Mouse (Mus musculus) cerebellum, adult (tissue): ENCODE measurements around the gene Cntln.

Experiments
- ATAC-seq: cut with Nextera tagmentation; 2 replicates; pipeline ENCODE4 v1.9.2; 2017; ENCODE audit warnings: mild to moderate bottlenecking, moderate library complexity, mixed read lengths; ENCODE audit not compliant: insufficient number of reproducible peaks, low FRiP score, low TSS enrichment

The Cntln gene

DNA sequence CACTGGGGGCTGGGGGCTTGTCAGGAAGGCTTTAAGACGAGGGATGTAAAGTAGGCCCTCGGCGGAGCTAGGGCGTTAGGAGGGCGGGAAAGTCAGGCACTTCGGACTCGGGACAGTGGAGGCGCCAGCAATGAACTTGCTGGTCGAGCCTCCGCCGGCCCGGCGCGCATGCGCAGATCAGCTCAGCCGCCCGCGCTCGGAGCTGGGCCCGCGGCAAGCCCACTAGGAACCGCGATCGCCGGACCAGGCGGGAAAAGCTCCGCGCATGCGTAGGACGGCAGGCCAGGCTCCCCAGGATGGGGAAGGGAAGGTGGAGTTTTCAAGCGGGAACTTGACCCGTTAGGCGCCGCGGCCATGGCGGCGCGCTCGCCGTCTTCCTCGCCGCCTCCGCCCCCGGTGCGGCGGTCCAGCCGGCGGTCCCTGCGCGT is at the start of gene Cntln:
TSS of gene Cntln (plus strand) at position 199 of the 428 bp plus-strand sequence.
- ATAC-seq = peak; percentile 95

GRCm38 (mm10) chr4:84836979-84837378 is 47.1 kb upstream of the Cntln start:
- peak; percentile 66 for ATAC-seq

GRCm38 (mm10) chr4:84838545-84838944 is 45.6 kb upstream of the Cntln start:
- peak; percentile 56; the same call in 1 of the 2 replicates for ATAC-seq

- ATAC-seq = no peak
Measured at GRCm38 (mm10) chr4:84839466-84839865, 44.6 kb upstream of the Cntln start.

DNA sequence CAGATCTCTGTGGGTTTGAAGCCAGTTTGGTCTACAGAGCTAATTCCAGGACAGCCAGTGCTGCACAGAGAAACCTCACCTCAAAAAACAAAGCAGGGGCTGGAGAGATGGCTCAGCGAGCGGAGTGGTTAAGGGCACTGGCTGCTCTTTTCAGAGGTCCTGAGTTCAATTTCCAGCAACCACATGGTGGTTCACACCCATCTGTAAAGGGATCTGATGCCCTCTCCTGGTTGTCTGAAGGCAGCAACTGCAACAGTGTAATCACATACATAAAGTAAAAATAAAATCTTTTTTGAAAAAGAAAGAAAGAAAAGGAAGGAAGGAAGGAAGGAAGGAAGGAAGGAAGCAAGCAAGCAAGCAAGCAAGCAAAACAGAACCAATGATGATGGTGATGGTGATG is 26.5 kb upstream of the Cntln start:
- ATAC-seq = no peak

DNA sequence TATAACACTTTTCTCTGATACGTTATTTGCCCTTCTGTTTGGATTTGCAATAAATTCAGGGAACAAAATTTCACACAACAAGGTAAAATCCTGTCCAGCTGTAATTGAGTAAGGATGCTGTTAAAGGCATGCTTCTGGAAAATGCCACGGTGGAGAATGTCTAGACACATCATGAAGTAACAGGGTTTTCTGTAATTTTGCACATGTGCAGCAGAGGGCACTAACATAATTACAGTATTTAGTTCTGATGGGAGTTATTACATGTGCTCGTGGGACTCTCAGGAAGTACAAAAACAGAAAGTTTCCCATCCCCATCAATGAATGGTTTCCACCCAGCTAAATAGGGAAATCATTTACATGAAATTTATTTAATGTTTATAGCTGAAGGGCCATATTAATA is 7.8 kb upstream of the Cntln start:
- peak; percentile 73; the same call in 1 of the 2 replicates for ATAC-seq

DNA sequence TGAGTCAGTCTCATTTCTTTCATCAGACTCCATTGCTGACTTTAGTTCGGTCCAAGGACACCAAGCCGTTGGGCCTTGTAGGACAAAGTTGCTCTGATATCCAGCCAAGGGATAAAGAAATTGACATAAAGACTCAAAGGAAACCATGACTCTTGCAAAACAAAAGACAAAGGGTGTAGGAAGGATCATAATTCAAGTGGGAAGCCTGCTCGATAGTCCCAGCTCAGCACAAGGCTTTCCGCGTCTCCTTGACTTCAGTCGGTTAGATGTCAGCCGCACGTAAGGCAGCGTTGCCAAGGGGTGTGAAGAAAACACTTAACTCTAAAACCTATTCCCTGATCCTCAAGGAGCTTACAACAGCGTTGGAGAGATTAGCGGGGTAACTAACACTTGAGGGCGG is 463 bp upstream of the Cntln start:
- no peak; the same call in 1 of the 2 replicates for ATAC-seq

DNA sequence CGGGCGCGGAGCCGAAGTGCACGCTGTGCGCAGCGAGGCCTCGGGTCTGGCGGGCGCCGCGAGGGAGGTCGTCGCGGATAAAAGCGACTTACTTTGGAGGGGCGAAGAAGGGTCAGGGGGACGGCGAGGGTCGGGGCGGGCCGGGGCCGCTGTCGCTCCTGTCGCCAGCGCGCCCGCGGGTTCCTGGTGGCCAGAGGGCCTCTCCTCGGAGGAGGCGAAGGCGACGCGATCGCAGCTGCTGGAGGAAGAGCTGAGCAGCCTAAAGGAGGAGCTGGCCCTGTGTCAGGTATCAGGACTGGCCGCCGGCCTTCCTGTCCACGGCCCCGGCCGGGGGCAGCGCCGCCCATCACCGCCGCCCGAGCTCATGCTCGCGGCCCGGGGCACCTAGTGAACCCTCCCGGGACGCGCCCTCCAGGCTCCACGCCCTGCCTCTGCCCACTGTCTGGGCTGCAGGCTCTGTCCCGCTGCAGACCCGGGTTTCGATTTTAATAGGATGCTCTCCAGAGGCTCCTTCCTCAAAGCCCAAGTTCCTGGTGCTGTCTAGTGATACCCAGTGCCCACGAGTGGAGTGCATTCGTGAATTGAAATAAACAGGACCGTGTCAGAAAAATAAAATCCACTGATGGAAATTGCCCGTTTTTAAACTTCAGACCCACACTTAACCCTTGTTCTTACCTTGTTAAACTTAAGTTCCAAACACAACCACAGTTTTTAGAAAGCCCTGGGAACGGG is 596 bp downstream of the Cntln start:
- peak; percentile 76 for ATAC-seq

GRCm38 (mm10) chr4:84885271-84885540 is 1.1 kb downstream of the Cntln start:
- ATAC-seq = no peak

DNA sequence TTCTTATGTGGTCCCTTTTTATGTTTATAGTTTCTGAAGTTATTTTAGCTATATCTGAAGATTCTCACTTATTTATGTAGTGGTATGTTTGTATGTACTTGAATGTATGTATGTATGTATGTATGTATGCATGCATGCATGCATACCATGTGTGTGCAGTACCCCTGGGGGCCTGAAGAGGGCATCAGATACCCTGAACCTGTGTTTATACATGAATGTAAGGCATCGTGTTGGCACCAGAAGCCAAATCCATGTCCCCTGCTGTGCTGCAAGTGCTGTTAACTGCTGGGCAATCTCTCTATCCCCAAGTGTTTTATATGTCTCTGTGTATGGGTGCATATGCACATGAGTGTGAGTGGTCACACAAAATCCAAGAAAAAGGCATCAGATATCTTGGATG is 34.3 kb downstream of the Cntln start:
- no peak for ATAC-seq

- ATAC-seq = no peak
Measured at GRCm38 (mm10) chr4:84934342-84934929, 50.3 kb downstream of the Cntln start.

DNA sequence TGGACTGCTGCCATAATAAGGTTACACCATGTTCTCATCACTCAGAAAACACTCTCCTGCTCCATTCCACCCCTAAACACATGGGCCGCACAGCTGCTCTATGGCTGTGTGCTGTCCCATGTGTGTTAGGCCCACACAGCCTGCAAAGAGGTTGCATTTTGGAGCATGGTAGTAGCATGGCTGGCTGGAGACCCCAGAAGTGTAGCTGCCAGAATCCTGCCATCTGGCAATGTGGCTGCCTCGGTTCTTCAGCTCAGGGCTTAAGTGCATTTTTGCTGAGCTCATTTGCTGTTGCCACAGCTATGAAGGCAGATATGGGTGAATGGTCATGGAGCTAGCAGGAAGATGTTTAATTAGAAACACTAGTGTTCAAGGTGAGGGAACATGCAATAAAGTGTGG is 58.0 kb downstream of the Cntln start:
- no peak for ATAC-seq

- no peak for ATAC-seq
Measured at GRCm38 (mm10) chr4:84942651-84943050, 58.5 kb downstream of the Cntln start.

GRCm38 (mm10) chr4:84944100-84944499 is 60.0 kb downstream of the Cntln start:
- ATAC-seq = no peak

GRCm38 (mm10) chr4:84946450-84946849 is 62.3 kb downstream of the Cntln start:
- no peak for ATAC-seq

DNA sequence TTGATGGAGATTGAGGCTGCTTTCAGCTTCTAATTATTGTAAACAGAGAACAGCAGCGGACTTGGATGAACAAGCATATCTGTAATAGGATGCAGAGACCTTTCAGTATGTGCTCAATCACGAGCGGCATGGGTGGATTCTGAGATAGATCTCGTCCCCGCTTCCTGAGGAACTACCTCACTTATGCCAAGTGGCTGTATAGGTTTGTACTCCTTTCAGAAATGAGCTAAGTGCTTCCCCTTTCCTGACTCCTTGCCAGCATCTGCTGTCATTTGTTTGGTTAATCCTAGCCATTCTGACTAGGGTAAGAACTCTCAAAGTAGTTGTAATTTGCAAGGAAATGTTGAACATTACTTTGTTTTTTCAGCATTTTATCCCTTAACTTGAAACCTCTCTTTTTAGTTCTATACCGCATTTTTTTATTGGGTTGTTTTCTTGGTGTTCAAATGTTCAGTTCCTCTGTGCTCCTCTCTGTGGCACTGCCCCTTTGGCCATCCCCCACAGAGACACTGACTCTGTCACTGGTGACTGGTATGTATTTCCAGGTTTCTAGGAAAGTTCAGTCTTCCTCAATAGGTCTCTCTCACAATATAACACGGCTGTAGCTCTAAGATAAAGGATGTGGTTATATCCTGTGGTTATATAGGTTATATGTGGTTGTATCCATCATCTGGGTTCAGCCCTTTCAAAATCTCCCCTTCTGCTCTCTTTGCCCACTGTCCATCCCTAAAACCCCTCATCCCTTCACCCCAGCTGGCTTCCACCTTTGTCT is 93.0 kb downstream of the Cntln start:
- ATAC-seq = no peak

DNA sequence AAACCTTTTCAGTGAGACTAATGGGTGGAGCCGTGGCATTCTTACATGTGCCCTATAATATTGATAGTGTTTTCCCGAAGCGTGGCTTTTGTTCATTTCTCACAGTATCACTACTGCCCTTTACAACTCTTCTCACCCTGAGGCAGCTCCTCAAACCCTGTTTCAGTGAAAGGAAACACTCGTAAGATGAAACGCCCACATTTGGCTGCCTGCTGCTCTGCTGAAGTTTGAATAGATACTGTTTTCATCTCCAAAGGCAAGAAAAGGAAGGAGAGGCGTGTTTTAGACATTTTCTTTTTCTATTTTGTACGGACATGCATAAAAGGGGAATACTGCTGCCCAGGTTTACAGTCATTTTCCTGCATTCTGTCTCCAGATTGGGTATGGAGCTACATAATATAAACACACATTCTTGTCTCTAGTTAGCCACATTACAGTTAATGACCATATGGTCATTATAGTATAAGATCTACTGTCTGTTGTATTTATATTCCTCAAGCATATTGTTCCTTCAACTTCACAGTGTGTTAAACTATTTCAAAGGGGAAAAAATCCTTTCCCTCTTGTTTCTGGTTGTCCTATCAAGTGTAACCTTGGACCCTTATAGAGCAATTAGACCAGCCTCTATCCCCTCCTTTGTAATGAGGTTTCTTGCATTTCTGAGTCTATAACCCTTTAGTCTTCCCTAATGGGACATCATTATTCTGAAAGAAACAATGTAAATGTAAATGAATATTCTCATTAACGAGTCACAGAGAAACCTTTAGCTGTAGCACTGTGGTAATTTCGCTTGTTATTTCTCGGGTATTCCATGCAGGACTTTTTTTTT is 111.6 kb downstream of the Cntln start:
- ATAC-seq = no peak

GRCm38 (mm10) chr4:85005581-85005980 is 121.5 kb downstream of the Cntln start:
- no peak for ATAC-seq

DNA sequence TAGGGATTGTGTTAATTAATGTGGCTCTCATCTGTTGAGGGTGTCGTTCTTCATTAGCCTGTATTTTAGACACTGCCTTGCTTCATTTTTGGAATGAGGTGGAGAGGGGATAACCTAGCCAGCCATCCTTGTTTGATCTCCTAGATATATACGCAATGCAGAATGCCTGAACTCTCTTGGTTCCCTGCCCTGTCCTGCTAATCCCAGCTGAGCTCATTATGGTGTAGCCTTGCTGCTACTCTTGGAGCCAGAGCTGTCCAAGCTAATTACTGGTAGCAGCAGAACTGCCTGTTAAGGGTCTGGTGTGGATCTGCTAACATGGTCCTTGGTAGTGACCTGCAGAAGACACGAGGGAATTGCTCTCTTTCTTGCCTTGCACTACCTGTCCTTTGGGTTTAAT is 122.7 kb downstream of the Cntln start:
- ATAC-seq = peak; percentile 86

- peak; percentile 88 for ATAC-seq
Measured at GRCm38 (mm10) chr4:85010846-85011245, 126.7 kb downstream of the Cntln start.

DNA sequence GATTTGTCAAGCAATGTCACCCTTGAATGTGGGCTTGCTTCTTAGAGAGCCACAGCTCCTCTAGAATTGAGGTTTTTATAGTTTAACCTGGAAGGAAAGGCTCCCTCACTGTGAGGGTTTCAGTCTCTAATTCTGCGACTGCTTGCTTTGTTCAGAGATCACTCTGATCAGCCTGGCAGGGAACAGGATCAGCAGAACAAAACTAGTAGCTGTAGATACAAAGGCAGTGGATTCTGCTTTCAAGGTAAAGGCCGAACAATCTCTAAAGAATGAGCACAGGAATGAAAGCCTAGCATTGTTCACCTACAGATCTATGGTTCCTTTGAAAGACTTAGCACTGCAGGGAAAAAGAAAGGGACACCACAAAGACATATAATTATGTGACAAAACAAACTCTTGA is 161.6 kb downstream of the Cntln start:
- ATAC-seq = no peak
